Mouse (Mus musculus) ES-CJ7 (cell line): ENCODE results near the gene Raf1.
A peak's percentile ranks its signal among the peaks of the same experiment; 100 is the strongest.

ENCODE experiments used
- DNase-seq: peaks from one replicate; pipeline ENCODE4 v3.0.0; 2011; ENCODE audit warnings: low read depth, low spot score

The Raf1 gene

DNA sequence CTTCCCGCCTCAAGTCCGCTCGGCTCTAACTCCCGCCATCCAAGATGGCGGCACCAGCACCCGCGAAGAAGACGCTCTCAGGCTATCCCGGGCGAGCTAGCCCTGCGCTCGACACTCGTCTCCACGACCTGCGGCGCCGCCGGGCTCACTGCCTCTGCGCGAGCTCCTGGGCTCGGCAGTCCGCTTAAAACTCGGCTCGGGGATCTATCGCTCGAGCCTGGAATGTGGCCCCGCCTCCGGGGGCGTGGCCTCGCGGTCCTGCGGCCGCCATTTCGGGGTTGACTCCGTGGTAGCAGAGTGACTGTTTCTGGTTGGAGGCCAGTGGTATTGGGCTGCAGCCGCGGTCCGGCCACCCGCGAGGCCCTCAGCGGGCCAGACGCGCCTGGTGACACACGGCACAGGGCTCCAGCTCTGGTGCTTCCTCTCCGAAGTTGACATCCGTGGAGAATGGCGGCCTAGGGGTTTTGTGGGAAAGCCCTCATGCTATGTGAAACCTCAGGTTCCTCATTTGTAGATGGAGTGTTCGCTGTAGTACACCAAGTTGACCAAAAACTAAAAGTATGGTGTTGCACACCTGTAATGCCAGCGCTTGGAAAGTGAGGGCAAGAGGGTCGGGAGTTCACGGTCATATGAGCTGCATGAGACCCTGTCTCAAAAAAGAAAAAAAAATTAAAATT, at the start of gene Raf1:
Gene Raf1, minus strand, starts transcription at position 184 of the 677 bp plus-strand sequence.
- DNase-seq, result peak; percentile 98

DNA sequence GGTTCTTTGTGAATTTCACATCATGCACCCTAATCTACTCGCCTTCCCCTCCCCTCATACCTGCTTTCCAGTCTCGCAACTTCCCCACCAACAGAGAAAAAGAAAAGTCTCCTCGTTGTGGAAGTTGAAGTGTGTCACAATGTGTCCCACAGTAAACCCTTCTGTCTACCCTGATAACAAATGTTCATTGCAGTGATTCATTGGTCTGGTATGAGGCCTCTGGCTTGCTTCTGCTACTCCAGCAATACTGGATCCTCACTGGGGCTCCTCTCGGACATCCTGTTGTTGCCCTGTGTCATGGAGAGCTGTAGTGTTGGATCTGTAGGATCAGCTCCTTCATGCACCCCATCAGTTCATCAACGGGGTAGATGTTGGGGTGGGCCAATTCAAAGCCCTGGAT, 45.8 kb upstream of the Raf1 start:
- DNase-seq, result no peak

DNA sequence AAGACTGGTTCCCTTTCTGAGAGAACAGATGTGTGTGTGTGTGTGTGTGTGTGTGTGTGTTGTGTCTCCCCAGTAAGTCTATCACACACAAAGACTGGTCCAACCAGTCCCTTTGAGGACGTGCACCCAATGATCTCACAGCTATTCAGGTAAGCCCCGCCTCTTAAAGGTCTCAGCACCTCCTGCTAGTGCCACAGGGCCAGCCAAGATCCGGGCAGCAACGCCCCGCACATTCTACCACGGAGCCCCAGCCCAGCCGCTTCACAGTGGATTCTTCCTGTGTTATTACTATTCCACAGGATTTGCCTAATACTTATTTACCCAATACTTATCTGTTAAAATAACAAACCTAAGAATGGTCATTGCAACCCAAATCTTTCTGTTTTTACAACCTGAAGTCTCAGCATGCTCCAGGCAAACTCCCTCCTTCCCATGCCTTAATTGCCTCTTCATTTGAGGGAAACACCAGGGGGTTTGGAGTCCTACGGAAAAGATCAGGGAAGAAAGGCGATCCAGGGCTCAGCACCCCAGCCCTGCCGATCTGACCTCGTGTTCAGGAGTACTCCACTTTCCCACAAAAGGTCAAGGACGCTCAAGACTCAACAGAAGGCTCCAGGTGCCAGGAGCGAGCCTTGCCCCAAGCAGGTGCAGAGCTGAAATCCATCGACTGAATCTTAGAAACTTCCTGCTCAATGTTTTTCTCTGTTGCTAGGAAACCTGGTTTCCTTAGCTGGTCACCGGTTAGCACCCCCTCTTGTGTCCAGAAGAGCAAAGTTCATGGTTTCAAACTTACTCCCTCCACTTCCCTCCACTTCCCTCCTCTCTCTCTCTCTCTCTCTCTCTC, 41.5 kb upstream of the Raf1 start:
- peak; percentile 90 for DNase-seq

DNA sequence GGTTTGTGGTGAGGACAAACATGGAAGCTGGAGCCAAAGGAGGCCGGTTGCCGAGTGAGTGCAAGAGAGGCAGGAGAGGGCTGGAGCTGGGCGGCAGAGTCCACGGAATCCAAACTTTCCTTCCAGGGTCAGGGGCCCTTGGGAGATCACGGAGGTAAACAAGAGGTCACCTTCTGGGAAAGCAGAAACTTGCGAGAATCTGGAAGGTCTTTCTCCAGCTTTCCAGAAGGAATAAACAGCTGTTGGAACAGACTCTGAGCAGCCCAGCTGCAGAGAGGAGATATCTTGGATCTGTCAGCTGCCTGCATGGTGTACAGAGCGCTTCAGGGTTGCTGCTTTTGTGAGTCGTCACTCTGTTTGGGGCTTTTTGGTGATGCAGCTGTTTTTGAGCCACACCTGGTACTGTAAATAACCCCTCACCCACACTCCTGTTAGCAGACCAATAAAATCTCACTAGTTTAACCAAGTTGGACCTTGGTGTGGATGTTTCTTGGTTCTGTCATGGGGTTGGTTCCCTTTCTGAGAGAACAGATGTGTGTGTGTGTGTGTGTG, 40.7 kb upstream of the Raf1 start:
- no peak for DNase-seq

DNA sequence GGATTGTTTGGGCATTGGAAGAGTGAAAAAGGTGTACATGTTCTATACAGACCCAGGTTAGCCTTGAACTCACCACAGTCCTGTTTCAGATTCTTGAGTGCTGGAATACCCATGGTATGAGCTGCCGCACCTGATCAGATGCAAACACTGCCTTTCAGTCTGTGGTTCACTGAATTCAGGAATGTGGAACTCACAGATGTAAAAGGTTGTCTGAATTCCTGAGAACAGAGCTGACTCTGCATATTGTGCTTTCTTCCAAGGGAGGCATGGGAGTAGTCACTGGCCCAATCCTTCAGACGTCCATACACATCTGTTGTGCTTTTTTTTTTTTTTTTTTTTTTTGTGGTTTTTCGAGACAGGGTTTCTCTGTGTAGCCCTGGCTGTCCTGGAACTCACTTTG, 34.8 kb upstream of the Raf1 start:
- no peak for DNase-seq

DNA sequence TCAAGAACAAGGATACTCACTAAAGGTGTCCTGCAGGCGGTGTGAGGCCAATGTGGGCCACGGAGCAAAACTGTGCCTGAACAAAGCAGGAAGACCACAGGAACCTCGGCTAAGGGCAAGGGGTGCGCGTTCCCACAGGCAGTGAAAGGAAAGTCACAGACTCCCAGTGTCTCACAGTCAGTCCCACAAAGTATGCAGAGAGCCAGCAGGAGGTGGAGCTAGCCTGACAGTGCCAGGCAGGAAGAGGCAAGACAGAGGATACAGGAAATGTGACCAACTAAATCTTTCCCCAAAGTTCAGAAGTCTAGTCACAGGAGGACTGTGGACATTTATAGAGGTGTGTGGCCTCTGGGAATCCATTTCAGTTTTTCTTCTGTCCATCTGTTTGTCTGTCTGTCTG, 26.5 kb upstream of the Raf1 start:
- DNase-seq, result peak; percentile 47

DNA sequence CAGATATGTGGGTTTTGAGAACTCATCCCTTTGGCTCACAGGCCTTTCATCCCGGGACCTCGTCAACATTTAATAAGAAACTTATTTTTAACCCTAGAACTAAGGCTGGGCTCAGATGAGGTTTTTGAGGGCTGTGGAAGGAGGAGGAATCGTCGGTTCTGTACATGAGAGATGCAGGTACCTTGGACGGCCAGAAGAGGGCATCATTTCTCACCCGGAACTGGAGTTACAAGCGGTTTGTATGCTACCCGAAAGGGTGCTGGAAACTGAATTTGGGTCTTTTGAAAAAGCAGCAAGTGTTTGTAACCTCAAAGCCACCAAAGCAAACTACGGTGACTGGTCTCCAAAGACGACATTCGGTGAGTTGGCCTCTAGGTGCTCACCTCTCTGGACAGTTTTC, 24.9 kb upstream of the Raf1 start:
- peak; percentile 87 for DNase-seq

DNA sequence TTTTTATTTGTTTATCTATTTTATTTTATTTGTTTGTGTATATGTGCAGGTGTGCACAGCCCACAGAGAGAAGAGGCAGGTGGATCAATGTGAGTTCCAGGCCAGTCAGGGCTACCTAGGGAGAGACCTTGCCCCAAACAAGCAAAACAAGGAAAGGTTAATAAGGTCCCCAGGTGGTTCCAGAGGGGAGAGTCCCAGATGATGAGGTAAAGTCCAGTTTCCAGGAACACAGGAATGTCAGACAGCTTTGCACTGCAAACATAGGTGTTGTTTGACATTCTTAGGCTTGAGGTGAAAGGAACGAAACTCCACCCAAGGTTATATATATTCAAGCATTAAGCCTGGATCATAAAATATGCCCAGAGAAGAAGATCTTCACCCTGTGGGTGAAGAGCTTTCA, 24.3 kb upstream of the Raf1 start:
- DNase-seq, result no peak

DNA sequence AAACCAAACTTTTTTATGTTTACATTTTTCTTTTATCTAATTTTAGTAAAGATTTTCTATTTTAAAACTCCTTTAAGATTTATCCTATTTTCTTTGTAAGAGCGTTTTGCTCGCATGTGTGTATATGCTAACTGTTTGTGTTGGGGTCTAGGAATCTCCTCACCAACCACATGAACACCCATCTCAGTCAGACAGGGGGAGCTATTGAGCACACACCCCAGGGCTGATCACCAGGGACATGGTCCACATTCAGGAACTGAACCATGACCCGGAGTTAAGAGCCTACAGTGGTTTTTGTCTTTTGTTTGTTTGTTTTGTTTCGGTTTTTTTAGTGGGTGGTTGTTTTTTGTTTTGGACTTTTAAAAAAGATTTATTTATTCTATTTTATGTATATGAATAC, 22.3 kb upstream of the Raf1 start:
- peak; percentile 92 for DNase-seq

DNA sequence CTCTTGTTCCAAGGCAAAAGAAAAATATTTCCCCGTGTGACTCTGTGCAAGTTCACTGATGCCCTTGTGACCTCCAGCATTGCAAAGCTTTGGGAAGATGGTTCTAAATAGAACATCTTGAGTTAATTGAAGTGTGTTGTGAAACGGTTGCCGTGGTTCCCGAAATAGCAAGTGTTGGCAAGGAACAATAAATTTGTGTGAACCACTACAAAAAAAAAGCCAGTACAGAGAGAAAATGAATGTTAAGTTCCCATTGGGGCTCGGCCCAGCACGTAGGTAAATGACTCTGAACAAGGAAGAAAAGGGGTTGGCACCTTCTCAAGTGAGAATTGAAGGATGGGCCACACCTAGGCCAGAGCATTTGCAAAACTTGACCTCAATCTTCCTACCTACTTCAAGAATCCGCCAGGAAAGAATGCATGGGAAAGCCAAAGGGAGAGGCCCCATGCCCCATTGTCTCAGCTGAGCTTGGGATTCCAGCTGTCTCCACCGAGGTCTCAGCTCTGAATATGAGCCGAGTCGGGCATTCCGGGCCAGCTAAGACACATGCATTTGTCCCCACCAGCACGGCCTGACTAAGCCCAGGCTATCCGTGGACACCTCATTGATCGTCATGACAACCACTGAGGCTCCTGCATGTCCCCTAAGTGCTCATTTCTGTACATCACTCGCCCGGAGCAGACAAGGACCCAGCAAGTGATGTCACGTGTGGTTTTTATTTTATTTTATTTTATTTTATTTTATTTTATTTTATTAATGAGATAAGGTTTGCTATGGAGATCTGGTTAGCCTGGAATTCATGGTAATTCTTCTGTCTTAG, 21.5 kb upstream of the Raf1 start:
- DNase-seq, result peak; percentile 94

DNA sequence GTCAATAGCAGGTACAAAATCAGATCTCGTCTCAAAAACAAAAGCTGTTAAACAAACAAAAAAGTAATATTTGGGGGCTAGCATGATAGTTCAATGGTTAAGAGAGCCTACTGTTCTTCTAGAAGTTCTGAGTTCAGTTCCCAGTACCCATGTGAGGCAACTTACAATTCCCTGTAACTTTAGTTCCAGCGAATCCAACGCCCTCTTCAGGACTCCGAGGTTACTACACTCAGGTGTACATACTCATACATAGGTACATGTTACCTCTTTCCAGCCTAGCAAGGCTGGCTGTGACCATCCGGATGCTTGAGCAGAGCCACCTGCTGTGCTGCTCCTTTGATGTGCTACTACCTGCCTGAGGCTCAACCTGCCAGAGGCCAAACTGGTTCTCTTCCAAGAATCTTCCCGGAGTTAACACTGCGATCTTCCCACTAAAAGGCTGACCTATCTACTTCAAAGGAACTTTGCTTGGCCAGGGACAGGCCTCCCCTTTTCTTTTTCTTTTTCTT, 20.3 kb upstream of the Raf1 start:
- peak; percentile 92 for DNase-seq

DNA sequence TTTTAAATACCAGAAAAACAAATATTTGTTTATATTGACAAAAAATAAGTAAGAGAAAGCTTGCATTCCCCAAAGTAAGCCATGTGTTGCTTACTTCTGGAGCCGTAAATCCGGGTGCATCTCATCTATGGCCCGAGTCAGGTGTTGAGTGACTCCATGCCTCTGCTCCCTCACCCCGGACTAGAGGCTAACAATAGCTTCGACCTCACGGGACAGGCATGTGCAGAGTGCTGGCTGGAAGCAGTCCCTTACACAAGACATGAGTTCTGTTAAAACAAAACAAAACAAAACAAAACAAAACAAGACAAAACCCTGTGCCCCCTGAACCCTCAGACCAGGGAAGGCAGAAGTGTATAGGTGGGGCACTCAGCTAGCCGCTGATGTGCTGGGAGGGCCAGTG, 18.7 kb upstream of the Raf1 start:
- DNase-seq, result no peak

DNA sequence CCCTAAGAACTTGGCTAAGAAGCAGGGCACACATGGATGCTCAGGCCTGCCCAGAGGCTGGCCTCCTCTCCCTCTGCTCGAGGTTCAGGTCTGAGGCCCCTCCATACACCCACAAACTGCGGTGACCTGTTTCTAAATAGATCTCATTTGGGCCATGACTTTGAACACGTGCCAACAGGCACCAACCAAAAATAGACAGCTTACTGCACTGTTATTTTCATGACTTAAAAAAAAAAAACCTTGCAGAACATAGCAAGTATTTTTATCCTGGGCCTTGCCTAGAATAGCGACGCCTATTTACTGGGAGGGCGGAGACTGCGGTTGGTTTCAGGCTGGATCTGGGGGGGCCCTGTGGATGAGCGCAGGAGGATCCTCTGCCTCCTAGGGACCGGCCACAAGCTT, 18.0 kb upstream of the Raf1 start:
- no peak for DNase-seq

DNA sequence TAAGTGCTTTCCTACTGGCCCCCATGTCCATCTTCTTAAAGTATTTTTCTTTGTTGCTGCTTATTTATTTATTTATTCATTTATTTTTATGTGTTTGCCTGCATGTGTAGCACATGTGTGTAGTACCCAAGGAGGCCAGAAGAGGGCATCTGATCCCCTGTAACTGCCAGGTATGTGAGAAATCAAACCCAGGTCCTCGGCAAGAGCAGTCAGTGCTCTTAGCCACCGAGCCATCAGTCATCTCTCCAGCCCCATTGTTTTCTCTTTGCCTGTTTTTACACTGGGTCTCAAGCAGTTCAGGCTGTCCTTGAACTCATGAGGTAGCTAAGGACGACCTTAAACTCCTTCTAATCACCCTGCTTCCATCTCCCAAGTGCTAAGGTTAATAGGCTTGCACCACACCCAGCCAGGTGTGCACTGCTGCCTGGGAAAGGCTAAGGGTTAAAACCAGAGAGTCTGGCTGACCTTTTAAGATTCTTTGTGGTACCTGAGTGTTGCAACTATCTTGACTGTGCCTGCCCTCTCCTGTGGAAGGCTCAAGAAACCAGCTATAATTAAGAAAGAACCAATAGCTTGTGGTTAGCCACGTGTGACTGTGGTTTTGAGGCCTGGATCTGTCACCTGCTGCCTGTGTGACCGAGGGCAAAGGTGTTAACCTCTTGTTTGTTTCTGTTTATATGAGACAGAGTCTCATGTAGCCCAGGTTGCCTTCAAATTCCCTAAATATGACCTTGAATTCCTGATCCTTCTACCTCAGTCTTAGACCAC, 16.7 kb upstream of the Raf1 start:
- peak; percentile 90 for DNase-seq

DNA sequence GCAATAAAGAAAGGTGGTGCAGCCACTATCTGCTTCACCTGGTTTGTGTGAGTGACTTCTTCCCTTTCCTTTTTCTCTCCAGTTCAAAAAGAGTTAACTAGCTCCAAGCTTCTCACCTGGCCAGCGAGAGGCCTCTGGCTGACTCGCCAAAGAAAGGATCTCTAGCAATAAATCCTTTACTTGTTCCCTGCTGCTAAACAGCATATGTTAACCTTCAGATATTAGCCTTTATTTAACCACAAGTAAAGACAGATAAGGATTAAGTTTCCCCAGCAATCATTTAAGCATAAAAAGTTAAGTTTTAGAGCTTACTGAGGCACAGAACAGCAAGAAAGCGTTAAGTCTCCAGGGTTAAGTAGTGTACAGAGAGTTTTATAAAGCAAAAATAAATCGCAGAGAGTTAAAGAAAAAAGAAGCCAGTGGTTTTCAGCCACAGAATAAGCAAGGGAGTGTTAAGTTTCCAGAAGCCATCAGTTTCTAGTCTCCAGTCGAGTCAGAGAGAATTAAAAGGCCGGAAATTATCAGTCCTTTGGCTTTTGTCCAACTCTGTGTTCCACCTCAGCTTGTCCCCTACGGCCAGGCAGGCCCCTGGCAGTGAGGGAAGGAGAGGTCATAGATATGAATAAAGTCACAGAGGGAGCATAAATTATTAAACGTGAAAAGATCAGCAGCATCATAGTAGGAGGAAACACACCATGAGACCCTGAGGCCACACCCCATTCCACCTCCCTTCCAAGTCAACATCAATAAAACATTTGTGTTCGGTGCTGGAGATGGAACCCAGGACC, 15.9 kb upstream of the Raf1 start:
- peak; percentile 47 for DNase-seq

DNA sequence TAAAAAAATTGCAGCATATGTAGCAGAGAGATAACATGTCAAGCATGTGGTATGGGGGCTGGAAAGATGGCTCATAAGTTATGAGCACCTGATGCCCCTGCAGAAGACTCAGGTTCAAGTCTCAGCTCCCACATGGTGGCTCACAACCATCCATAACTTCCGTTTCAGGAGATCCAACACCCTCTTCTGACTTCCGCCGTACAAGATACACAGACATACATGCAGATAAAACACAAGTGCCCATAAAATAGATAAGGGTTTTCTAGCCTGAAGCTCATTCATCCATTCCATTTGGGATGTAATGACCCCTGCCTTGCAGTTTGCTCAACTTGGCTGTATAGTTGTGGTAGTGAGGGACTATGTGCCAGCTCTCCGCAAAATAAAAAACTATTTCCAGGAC, 13.7 kb upstream of the Raf1 start:
- no peak for DNase-seq

DNA sequence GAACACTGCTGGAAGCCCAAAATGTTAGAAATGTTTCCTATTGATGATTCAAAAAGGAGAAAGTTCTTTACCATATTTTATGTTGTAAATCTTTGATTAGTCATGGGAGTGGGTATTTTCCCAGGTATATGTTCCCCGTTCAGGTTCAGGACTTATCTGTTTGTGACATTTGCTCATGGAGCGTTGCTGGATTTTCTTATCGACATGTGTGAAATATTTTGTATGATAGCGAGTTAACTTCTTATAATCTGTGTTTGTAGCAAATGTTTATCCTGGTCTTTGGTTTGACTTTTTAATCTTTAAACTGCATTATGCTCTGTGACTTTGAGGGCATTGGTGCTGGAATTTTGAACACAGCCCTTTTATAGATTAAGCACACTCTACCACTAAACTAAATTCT, 12.2 kb upstream of the Raf1 start:
- DNase-seq, result no peak

DNA sequence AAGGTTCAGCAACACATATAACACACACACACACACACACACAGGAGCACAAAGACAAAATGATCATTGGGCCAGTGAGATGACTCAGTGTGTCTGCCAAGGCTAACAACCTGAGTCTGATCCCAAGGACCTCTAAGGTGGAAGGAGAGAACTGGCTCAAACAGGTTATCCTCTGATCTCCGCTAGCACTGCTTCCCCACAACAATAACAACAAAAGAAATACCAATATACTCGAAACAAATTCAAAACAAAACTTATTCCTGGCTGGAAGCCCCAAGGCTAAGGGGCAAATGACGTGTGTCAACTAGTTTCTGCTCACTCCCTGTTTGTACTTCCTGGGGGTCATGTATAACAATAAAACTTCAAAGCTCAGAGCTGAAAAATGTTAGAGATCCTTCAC, 11.3 kb upstream of the Raf1 start:
- peak; percentile 59 for DNase-seq

DNA sequence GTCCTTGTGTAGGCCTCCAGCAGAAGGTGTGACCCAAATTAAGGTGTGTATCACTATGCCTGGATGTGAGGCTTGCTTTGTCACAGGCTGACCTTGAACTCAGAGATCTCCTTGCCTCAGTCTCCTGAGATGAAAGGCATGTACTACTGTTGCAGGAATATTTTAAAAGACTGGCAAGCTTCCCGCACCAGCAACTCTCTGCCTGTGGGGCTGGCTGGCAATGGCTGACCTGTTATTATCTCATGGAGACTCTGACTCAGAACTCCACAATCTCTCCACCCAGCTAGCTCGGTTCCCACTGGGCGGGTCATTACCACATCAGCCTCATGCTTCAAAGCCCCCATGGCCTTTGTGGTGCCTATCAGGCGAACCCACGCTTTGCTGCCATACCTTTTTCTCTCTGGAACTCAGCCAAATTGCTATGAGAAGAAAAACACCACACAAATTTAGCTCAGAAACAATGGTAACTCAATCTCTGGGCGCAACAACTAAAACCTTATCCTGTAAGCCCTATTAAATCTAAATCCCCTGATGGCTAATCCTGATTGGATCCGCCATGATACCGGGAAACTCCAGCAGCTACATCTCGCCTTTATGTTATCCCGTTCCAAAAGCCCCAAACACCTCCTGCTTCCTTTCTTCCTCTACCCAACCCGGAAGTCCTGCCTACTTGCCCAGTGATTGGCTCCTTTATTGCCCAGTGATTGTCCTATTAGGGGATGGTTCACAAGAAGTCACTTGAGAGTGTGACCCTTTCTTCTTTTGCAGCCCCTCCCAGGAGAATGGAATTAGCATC, 8.6 kb upstream of the Raf1 start:
- peak; percentile 99 for DNase-seq
